Mouse (Mus musculus): ENCODE results near the gene Atf7ip. TPM values are rescaled to one million over a fixed set of nuclear protein-coding genes. Genes with fewer than 3 reads are reported as not detected.

Atf7ip gene
- polyA plus RNA-seq, 1 experiment: 37.2 TPM

GRCm38 (mm10) chr6:136468974-136469792 is 36.8 kb upstream of the Atf7ip start:
- H3K4me1 ChIP-seq (ENCODE audit: control insufficient read depth, insufficient read depth, low read length): peaks cover 13% of the 10 kb centered on the region
- no peak for TF ChIP-seq CTCF (IDR thresholded peaks at IDR 0.05; ENCODE audit: low read depth, low read length)
- TF ChIP-seq POLR2A (IDR thresholded peaks at IDR 0.05; ENCODE audit: borderline replicate concordance, low read depth, low read length): no peak
- H3K27ac ChIP-seq (ENCODE audit: insufficient read depth, low read depth, low read length): no peak overlapping the region

GRCm38 (mm10) chr6:136469807-136470206 is 36.2 kb upstream of the Atf7ip start:
- no peak for TF ChIP-seq POLR2A (IDR thresholded peaks at IDR 0.05; ENCODE audit: borderline replicate concordance, low read depth, low read length)
- TF ChIP-seq CTCF (IDR thresholded peaks at IDR 0.05; ENCODE audit: low read depth, low read length): no peak
- no peak overlapping the region for H3K4me3 ChIP-seq (ENCODE audit: insufficient read depth, low read length)
- H3K27ac ChIP-seq (ENCODE audit: insufficient read depth, low read depth, low read length): no peak overlapping the region
- peaks cover 7% of the 10 kb centered on the region; the same call in 1 of the 2 replicates for H3K4me1 ChIP-seq (ENCODE audit: control insufficient read depth, insufficient read depth, low read length)

More at GRCm38 (mm10) chr6:136468974-136469792, 36.8 kb upstream of the Atf7ip start:
- H3K4me3 ChIP-seq (ENCODE audit: insufficient read depth, low read length): no peak overlapping the region

GRCm38 (mm10) chr6:136470321-136471230 is 35.4 kb upstream of the Atf7ip start:
- Histone ChIP-seq H3K4me1 (ENCODE audit: control insufficient read depth, insufficient read depth, low read length) (peaks cover 7% of the 10 kb centered on the region; the same call in 1 of the 2 replicates), H3K4me3 (ENCODE audit: insufficient read depth, low read length) (no peak overlapping the region), H3K27ac (ENCODE audit: insufficient read depth, low read depth, low read length) (no peak overlapping the region)
- TF ChIP-seq POLR2A (IDR thresholded peaks at IDR 0.05; ENCODE audit: borderline replicate concordance, low read depth, low read length) (no peak), CTCF (IDR thresholded peaks at IDR 0.05; ENCODE audit: low read depth, low read length) (no peak)

GRCm38 (mm10) chr6:136471601-136472000 is 34.4 kb upstream of the Atf7ip start:
- Histone ChIP-seq H3K4me1 (ENCODE audit: control insufficient read depth, insufficient read depth, low read length) (peaks cover 7% of the 10 kb centered on the region; the same call in 1 of the 2 replicates), H3K4me3 (ENCODE audit: insufficient read depth, low read length) (no peak overlapping the region), H3K27ac (ENCODE audit: insufficient read depth, low read depth, low read length) (no peak overlapping the region)
- TF ChIP-seq POLR2A (IDR thresholded peaks at IDR 0.05; ENCODE audit: borderline replicate concordance, low read depth, low read length): no peak
- TF ChIP-seq CTCF (IDR thresholded peaks at IDR 0.05; ENCODE audit: low read depth, low read length): no peak

GRCm38 (mm10) chr6:136472779-136473178 is 33.2 kb upstream of the Atf7ip start:
- H3K27ac ChIP-seq (ENCODE audit: insufficient read depth, low read depth, low read length): no peak overlapping the region
- H3K4me3 ChIP-seq (ENCODE audit: insufficient read depth, low read length): no peak overlapping the region
- H3K4me1 ChIP-seq (ENCODE audit: control insufficient read depth, insufficient read depth, low read length): peaks cover 5% of the 10 kb centered on the region; the same call in 1 of the 2 replicates
- TF ChIP-seq CTCF (IDR thresholded peaks at IDR 0.05; ENCODE audit: low read depth, low read length) (no peak), POLR2A (IDR thresholded peaks at IDR 0.05; ENCODE audit: borderline replicate concordance, low read depth, low read length) (no peak)

GRCm38 (mm10) chr6:136473472-136474129 is 32.4 kb upstream of the Atf7ip start:
- Histone ChIP-seq H3K27ac (ENCODE audit: insufficient read depth, low read depth, low read length) (no peak overlapping the region), H3K4me1 (ENCODE audit: control insufficient read depth, insufficient read depth, low read length) (peaks cover 4% of the 10 kb centered on the region; the same call in 1 of the 2 replicates), H3K4me3 (ENCODE audit: insufficient read depth, low read length) (no peak overlapping the region)
- no peak for TF ChIP-seq POLR2A (IDR thresholded peaks at IDR 0.05; ENCODE audit: borderline replicate concordance, low read depth, low read length)
- TF ChIP-seq CTCF (IDR thresholded peaks at IDR 0.05; ENCODE audit: low read depth, low read length): no peak

GRCm38 (mm10) chr6:136475171-136475860 is 30.7 kb upstream of the Atf7ip start:
- H3K27ac ChIP-seq (ENCODE audit: insufficient read depth, low read depth, low read length): no peak overlapping the region
- no peaks in the 10 kb centered on the region for H3K4me1 ChIP-seq (ENCODE audit: control insufficient read depth, insufficient read depth, low read length)
- TF ChIP-seq CTCF (IDR thresholded peaks at IDR 0.05; ENCODE audit: low read depth, low read length) (no peak), POLR2A (IDR thresholded peaks at IDR 0.05; ENCODE audit: borderline replicate concordance, low read depth, low read length) (no peak)
- H3K4me3 ChIP-seq (ENCODE audit: insufficient read depth, low read length): no peak overlapping the region

- TF ChIP-seq CTCF (IDR thresholded peaks at IDR 0.05; ENCODE audit: low read depth, low read length): no peak
- TF ChIP-seq POLR2A (IDR thresholded peaks at IDR 0.05; ENCODE audit: borderline replicate concordance, low read depth, low read length): no peak
- no peaks in the 10 kb centered on the region for H3K4me1 ChIP-seq (ENCODE audit: control insufficient read depth, insufficient read depth, low read length)
- no peak overlapping the region for H3K4me3 ChIP-seq (ENCODE audit: insufficient read depth, low read length)
- no peak overlapping the region for H3K27ac ChIP-seq (ENCODE audit: insufficient read depth, low read depth, low read length)
These were observed 28.1 kb upstream of the Atf7ip start for GRCm38 (mm10) chr6:136477878-136478277.

- Histone ChIP-seq H3K27ac (ENCODE audit: insufficient read depth, low read depth, low read length) (no peak overlapping the region), H3K4me1 (ENCODE audit: control insufficient read depth, insufficient read depth, low read length) (no peaks in the 10 kb centered on the region; the same call in 1 of the 2 replicates), H3K4me3 (ENCODE audit: insufficient read depth, low read length) (no peak overlapping the region)
- TF ChIP-seq CTCF (IDR thresholded peaks at IDR 0.05; ENCODE audit: low read depth, low read length) (no peak), POLR2A (IDR thresholded peaks at IDR 0.05; ENCODE audit: borderline replicate concordance, low read depth, low read length) (no peak)
These were observed 22.4 kb upstream of the Atf7ip start for GRCm38 (mm10) chr6:136483531-136483930.

All from bone marrow macrophage, adult 2 months (primary cell).